Mouse (Mus musculus) B cell, adult (primary cell): ENCODE results near the gene Gm20911. TPM values are rescaled to one million over a fixed set of nuclear protein-coding genes. Genes with fewer than 3 reads are reported as not detected.

Source experiments
- total RNA-seq: library from RNA; stranded (reverse); gene quantifications from 4 replicates; pipeline ENCODE4 v1.2.4, GENCODE M21; 2023; ENCODE audit not compliant: inconsistent age

The Gm20911 gene
- total RNA-seq = not detected in 4 replicates

GRCm38 (mm10) chrY:81457707-81458106 lies at the start of gene Gm20911:
Gene Gm20911, plus strand, starts transcription at chrY:81458007.

